Mouse (Mus musculus): ENCODE results near the gene Gm11444.

Gene Gm11444

GRCm38 (mm10) chr11:85850233-85850632, at the start of gene Gm11444:
Gene Gm11444, minus strand, starts transcription at chr11:85850333.
- DNase-seq (ENCODE audit: low read depth, low spot score), result no peak

GRCm38 (mm10) chr11:85896335-85896985, 46.3 kb upstream of the Gm11444 start:
- DNase-seq (ENCODE audit: low read depth, low spot score), result no peak

DNA sequence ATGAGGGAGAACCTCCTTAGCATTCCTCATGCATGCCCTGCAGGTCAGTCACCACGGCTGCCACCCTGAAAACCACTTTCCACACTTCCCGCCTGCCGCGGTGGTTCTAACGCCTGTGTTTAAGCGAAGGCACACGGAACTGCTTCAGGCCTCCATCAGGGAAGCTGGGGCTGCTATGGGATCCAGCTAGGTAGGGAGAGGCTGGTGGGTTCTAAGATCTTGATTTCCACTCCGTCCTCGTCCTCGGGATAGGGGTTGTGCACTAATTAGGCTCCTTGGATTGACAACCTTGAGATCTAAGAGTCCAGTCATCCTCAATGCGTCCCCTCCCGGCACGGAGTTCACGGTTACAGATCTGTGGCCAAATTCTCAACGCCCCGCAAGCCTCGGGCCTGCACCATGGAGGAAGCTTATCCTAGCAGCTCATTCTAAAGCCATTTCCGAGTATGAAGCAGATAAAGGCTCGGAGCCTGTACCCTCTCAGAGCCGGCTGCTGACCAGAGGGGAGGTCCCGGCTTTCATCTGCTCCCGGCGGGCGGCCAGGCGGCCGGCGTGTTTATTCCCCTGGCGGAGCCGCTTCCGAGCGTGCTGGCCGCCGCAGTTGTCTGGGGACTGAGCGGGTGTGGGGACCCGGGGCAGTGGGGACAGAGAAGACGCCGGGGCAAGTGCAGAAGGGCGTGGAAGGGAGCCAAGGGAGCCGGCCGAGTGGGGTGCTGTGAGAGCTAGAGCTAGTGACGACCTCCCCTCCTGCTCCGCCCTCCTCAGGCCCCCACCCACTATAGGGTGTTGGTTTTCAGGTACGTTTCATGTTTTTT, 44.8 kb upstream of the Gm11444 start:
- DNase-seq (ENCODE audit: low read depth, low spot score), result no peak

- no peak for DNase-seq (ENCODE audit: low read depth, low spot score)
These were observed 44.0 kb upstream of the Gm11444 start for GRCm38 (mm10) chr11:85894136-85894530.

DNA sequence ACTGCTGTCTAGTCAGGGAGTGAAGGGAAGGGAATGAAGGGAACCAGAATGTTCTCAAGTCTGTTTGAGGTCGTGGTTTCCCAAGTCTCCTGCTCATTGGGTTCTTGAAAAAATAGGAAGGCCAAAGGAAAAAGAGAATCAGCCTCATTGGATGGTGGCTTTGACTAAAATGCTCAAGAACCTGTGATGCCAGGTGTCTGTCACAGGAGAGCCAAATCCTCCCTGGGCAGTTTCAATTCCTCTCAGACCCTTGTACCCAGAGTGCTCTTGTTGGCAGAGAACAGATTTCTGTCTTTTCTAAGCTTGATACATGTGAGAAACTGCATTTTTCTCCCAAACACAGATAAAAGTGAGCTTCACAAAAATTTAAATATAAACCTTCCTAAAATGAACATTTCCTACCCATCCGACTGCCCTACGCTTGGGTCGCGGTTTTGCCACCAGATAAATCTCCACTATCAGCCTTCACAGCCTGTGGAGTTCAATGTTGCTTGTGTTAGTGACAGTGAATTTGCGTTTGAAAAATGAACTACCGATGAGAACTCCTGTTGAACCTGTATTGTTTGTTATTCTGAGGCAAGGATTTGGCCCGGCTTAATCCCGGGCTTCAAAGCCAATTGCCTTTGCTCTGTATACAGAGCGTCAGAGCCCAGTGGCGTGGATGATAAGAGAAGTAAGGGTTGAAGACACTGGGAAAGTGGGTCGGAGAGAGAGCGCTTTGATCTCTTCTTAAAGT, 43.4 kb upstream of the Gm11444 start:
- no peak for DNase-seq (ENCODE audit: low read depth, low spot score)

DNA sequence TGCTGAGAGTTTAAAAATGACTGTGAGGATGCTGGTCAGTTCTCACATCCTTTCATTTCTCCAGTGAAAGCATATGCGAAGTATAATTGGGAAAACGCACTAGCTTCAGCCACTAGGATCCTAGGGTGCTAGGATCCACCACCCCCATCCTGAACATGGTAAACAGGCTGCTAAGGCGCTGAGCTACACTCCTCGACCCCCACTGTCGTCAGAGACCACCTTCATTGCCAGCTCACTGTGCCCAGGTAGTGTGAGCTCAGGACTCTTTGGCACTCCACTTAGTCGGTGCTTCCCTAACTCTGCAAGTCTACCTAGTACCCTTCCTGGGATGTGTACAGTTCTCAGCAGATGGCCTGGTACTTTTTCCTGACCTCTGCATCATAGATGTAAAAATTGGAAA, 42.6 kb upstream of the Gm11444 start:
- no peak for DNase-seq (ENCODE audit: low read depth, low spot score)

DNA sequence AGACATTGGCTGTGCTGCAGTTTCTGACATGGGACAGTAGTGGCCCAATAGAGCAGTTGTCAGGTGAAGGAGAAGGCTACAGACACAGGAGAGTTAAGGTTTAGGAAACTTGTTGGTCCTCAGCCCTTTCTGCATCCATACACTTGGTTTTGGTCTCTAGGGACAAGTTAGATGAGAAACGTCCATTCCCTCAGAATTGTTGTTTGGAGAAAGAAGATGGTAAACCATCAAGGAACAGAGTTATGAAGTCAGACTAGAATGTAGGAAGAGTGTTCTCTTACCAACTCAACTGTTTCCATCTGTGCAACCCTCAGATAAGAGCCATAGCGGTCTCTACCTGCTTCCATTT, 41.5 kb upstream of the Gm11444 start:
- no peak for DNase-seq (ENCODE audit: low read depth, low spot score)

DNA sequence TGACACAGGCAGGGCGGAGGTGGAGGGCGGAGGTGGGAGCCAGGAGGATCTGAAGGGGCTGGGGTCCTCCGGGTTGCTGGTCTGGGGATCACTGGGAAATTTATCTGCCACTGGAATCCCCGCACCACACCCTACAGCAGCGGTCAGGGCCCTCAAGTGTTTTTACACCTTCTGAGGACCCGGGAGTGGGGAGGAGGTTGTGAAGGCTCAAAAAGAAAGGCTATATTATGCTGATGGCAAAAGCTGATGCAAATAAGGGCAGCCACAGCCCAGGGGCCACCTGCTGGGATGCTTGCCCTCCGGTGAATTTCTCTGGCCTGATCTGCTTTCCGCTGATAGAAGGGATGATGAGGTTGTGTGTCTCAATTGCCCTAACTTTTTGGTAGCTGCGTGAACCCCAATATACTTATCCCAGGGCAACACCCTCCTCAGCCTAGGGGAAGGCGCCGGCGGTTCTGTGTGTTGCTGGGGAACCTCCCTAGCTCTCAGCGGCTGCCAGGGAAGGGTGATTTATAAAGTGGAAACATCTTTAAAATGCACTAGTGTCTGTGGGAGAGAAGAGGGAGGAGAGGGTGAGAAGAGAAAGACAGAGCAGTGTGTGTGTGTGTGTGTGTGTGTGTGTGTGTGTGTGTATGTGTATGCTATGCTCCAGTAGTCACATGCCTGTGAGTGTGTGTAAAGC, 41.0 kb upstream of the Gm11444 start:
- no peak for DNase-seq (ENCODE audit: low read depth, low spot score)

- DNase-seq (ENCODE audit: low read depth, low spot score), result no peak
These were observed 40.4 kb upstream of the Gm11444 start for GRCm38 (mm10) chr11:85890563-85890845.

GRCm38 (mm10) chr11:85889730-85890562, 39.8 kb upstream of the Gm11444 start:
- no peak for DNase-seq (ENCODE audit: low read depth, low spot score)

GRCm38 (mm10) chr11:85889056-85889729, 39.1 kb upstream of the Gm11444 start:
- DNase-seq (ENCODE audit: low read depth, low spot score), result no peak

GRCm38 (mm10) chr11:85888451-85888961, 38.4 kb upstream of the Gm11444 start:
- no peak for DNase-seq (ENCODE audit: low read depth, low spot score)

- no peak for DNase-seq (ENCODE audit: low read depth, low spot score)
These were observed 37.8 kb upstream of the Gm11444 start for GRCm38 (mm10) chr11:85887801-85888450.

GRCm38 (mm10) chr11:85887273-85887672, 37.1 kb upstream of the Gm11444 start:
- no peak for DNase-seq (ENCODE audit: low read depth, low spot score)

GRCm38 (mm10) chr11:85886429-85886785, 36.3 kb upstream of the Gm11444 start:
- no peak for DNase-seq (ENCODE audit: low read depth, low spot score)

DNA sequence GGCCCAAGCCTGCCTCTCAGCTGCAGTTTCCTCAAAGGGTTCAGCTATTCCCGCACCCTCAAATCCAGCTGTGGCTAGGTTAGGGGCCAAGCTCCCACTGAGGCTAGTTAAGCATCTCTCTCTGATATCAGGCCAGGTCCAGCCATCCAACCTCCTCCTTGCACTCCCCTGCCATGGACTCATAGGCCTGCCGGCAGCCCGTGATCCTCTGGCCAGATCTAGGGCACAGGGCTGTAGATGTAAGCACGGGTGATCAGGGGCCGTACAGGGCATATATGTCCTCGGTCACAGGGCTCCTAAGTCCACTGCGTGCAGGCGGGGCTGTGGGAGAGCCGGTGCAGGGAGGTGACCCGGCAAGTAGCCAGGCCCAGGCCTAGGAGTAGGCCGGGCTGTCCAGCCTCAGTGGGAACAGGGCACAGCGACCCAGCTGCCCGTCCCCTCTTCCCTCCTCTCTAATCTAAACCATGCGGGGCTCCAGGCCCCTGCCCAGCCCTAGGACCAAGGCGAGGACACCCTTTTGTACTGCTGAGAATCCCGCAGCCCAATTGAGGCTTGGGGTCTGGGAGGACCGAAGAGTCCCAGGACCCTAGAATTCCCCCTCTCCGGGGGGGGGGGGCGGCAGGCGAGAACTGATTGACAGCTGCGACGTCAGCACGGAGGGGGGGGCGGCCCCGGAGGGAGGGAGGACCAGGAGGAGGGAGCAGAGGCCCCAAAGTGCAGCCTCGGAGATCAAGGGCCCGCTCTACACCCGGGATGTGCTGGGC, 35.7 kb upstream of the Gm11444 start, which contains the start of gene Tbx4:
Gene Tbx4 (plus strand): TSS at position 758 of the 764 bp plus-strand sequence.
- no peak for DNase-seq (ENCODE audit: low read depth, low spot score)

GRCm38 (mm10) chr11:85884498-85884897, 34.4 kb upstream of the Gm11444 start:
- DNase-seq (ENCODE audit: low read depth, low spot score), result no peak

DNA sequence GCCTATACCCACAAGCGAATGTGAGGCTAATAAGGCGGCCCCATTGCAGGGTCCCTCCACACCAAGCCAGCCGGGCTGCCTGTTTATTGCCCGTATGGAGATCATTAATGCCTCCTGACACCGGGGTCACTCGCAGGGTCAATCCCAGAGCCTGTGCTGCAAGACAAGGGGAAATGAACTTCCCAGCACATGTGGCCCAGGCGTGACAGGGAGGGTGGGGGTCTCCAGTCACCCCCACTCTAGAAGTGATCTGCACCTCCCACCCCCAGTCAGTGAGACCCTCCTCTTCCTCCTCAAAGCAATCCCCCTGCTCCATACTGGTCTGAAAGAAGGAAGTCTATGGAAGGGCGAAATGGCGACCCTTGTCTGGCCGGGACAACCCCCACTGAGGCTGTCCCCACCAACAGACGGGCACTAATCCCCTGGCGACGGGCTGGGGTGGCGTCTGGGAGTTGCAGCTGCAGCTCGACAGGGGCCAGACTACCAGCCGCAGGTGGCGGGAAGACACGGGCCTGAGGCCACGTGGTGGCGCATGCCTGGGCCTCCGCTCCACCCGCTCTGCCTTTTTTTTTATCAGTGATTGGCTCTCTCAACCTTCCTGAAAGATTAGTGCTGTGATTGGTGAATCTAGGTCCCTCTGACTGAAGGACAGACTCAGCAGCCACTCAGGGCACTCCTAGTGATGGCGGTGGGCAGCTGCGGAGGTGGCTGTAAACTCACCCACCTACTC, 26.1 kb upstream of the Gm11444 start:
- no peak for DNase-seq (ENCODE audit: low read depth, low spot score)

- no peak for DNase-seq (ENCODE audit: low read depth, low spot score)
These were observed 14.2 kb upstream of the Gm11444 start for GRCm38 (mm10) chr11:85864363-85864762.
